Mouse (Mus musculus): ENCODE data around the gene Gm21970.
"Not testable (repeated sequence)": the region's sequence is repeated elsewhere in the genome, so short reads cannot be mapped to it uniquely, and the experiment has no call there.

Gm21970 gene

DNA sequence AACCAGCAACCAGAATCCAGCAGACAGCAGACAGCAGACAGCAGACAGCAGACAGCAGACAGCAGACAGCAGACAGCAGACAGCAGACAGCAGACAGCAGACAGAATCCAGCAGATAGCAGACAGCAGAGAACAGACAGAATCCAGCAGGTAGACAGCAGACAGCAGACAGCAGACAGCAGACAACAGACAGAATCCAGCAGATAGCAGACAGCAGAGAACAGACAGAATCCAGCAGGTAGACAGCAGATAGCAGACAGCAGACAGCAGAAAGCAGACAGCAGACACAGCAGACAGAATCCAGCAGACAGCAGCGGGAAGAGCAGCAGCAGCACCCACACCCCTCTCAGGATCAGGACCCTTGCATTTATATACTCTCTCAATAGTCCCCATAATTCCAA, 47.1 kb downstream of the Gm21970 start:
- in situ Hi-C loops (cut with MboI): not testable (repeated sequence)

DNA sequence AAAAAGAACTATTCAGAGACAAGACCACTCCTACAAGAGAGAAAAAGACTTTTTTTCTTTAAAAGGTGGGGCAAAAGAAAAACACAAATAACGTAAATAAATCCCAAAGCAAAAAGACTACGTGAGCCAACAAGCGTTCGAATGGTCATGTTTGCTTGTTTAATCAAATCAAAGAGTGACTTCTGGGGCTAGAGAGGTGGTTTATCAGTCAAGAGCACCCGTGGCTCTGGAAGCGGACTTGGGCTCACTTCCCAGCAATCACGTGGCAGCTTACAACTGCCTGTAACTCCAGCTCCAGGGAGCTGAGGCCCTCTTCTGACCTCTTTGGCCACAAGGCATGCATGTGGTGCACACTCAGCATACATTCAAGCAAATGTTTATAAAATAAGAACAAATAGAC, 49.8 kb downstream of the Gm21970 start:
- in situ Hi-C loops (cut with MboI): no loop called here

DNA sequence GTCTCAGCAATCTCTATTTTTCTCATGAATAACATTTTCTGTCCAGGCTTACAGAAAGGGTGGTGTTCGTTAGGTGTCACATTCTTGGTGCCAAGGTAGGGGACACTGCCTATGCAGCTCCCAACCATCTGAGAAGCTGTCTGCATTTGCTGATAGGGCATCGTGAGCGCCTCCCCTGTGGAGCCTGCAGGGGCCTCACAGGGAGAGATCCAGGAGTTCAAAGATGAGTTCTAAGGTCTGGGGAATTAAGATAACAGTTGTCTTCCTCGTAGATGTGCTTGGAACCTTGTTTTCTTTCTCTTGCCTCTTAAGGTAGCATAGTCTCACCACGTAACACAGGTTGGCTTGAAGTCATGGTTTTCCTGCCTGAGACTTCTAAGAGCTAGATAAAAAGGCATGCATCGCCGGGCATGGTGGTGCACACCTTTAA, 50.3 kb downstream of the Gm21970 start:
- in situ Hi-C loops (cut with MboI): no loop called here

DNA sequence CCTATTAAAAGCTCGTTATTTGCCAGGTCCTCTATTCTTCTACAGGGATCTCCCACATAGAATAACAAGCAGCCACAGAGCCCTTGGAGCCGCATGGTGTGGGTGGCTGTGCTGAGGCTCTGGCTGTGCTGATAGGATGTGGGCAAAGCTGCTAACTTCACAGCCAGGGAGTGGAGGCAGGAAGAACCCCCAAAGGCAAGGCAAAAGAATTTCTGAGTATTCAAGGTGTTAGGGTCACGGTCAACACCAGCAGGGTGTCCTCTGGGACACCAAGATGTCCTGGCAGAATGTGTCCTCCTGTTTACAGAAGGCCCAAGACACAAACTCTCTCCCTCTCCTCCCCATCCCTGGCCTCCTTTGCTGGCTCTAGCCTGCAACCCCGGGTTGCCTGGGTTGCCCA, 50.9 kb downstream of the Gm21970 start:
- in situ Hi-C loops (cut with MboI): no loop called here

- in situ Hi-C loops (cut with MboI): no loop called here
Observed at GRCm38 (mm10) chr16:91443211-91443611, 51.7 kb downstream of the Gm21970 start.

DNA sequence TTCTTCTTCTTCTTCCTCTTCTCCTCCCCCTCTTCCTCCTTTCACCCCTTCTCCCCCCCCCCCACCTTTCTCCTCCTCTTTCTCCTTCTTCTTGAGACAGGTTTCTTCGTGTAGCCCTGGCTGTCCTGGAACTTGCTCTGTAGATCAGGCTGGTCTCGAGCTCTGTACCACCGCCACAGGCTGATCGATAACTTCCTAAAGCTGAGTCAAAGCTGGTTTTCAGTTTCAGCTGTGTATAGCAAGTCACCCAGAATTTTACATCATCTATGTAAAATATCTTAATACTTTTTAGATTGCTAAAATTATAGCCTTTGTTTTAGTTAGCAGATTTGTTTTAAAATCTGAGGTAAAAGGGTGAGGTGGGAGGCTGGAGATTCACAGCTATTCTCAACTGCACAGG, 53.3 kb downstream of the Gm21970 start:
- in situ Hi-C loops (cut with MboI): no loop called here

DNA sequence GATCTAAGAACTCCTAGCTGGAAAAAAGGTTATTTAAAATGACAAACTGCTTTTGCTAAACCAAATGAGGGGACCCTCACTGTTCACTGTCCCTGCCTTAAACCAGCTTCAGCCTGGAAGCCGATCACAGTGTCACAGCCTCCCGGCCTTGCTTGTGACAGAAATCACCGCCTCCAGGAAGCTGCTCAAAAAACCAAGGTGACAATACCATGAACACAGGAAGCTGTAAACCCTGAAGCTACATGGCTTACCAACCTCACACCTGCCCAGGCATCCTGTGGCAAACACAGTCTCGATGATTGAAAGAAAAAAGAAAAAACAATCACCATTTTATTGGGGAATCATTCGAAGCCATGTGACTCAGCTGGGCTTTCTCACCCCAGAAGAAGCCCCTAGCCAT, 54.0 kb downstream of the Gm21970 start:
- in situ Hi-C loops (cut with MboI): no loop called here

DNA sequence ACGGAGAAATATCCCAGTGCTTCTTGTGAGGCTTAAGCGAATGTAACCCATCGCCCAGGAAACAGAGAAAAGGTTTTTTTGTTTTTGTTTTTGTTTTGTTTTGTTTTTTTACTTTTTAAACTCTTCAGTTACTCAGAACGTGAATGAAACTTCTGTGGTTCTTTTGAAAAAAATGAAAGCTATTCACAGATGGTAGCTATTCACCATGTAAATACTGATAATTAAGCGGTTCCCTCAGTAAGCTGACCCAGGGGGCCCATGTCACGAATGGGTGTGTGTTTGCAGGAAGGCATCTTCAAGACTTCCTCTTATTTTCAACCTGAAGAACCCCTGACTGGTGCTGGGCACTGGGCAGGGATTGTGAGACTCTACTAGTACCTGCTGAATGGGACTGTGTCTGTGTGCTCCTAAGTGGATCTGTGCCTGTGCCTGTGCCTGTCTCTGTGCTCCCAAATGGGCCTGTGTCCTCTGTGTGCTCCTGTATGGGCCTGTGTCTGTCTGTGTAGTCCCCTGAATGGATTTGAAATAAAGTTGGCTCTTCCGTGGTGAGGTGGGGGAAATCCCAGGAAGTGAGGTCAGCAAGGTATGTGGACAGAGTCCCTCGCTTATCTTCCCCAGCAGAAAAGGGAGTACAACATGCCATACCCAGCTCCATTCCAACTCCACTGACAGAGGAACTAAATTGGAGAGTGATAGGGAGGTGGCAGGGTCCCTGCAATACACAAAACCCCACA, 55.4 kb downstream of the Gm21970 start:
- in situ Hi-C loops (cut with MboI): no loop called here

GRCm38 (mm10) chr16:91447512-91447900, 56.0 kb downstream of the Gm21970 start:
- in situ Hi-C loops (cut with MboI): no loop called here

- in situ Hi-C loops (cut with MboI): no loop called here
Observed at GRCm38 (mm10) chr16:91448088-91448487, 56.6 kb downstream of the Gm21970 start.

DNA sequence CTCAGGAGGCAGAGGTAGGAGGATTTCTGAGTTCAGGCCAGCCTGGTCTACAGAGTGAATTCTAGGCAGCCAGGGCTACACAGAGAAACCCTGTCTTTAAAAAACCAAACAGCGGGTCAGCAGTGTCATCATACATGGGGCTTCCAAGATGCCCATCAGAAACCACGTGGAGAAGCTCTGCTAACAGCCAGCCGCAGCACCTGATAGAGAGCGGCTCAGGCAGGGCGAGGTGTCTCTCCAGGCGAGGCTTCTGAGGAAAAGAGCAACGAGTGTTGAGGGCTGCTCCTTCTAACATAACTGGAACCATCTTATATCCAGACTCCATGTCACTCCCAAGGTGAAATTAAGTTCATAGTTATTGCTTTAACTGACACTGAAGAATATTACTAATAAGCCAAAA, 57.4 kb downstream of the Gm21970 start:
- in situ Hi-C loops (cut with MboI): no loop called here

GRCm38 (mm10) chr16:91450137-91451064, 58.9 kb downstream of the Gm21970 start:
- in situ Hi-C loops (cut with MboI): no loop called here

- in situ Hi-C loops (cut with MboI): no loop called here
Observed at GRCm38 (mm10) chr16:91451949-91452348, 60.4 kb downstream of the Gm21970 start.

GRCm38 (mm10) chr16:91452363-91452896, 60.9 kb downstream of the Gm21970 start:
- in situ Hi-C loops (cut with MboI): no loop called here

DNA sequence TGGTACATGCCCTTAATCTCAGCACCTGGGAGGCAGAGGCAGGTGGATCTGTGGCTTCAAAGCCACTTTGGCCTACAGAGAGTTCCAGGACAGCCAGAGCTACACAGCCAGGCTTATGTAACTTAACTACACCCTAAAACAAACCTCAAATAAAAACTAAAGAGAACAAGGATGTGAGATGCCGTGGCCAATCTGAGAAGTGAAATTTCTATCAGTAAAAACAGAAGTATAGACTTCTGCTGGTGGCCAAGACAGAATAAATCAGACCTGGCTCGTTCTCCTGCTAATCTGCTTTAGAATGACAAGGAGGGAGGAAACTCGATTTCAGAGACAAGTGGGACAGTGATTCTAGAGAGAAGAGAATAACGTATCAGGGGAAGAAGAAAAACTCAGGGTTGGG, 64.3 kb downstream of the Gm21970 start:
- in situ Hi-C loops (cut with MboI): no loop called here

- in situ Hi-C loops (cut with MboI): no loop called here
Observed at GRCm38 (mm10) chr16:91458301-91458746, 66.8 kb downstream of the Gm21970 start.

GRCm38 (mm10) chr16:91458976-91459375, 67.5 kb downstream of the Gm21970 start:
- in situ Hi-C loops (cut with MboI): no loop called here

DNA sequence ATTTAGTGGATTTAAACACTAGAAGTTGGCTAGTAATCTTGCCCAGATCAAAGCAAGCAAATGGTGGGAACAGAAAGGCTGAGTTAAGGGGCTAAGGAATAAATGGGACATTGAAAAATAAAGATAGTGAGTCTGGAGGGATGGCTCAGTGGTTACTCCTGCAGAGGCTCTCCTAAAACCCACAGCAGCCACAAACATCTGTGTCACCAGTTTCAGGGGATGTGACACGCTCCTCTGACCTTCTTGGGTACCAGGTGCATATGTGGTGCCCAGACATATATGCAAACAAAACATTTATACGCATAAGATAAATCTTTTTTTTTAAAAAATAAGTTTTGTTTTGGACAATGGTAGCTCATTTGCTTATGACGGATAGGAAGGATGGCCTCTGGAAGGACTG, 67.9 kb downstream of the Gm21970 start:
- in situ Hi-C loops (cut with MboI): no loop called here

GRCm38 (mm10) chr16:91459841-91460370, 68.4 kb downstream of the Gm21970 start:
- in situ Hi-C loops (cut with MboI): no loop called here

DNA sequence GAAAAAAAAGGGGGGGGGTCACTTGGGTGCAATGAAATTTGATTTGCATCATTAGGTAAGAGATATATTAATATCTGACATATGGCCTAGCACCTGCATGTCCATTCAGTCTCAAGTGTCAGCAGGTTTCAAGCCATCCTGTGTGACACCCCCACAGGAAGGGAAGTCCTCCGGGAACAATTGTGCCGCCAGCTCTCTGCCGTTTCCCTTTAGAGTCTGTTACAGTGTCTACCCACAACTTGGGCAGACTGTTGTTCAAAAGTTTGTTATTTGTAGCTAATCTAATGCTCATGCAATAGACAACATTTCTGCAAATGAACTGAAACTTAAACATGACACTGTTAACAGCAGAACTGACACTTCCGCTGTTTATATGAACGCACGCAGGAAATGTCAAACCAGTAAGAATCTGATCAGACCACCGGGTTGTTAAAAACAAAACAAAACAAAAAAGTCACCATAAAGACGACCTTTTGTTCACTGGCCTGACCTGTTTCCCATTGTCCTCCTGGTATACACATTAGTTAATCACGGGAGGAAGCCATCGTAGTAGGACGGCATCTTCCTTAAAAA, 69.6 kb downstream of the Gm21970 start:
- in situ Hi-C loops (cut with MboI): no loop called here

DNA sequence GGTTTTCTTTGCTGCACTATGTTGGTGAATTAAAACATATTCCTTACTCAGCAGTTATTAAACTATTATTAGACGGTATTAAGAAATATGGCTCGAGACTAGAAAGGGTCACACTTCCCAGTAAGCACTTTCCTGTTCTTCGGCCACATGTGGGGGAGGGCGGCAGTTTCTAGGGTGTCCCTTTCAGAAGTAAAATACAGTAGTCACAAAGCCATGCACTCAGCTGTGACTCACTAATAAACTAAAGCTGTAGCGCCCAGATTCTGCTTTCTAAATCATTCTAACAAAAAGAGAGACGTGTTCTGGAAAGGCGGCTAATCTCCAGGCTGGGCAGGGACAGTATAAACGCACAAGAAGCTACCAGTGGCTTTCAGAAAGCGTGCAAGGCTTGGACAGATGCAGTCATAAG, 70.3 kb downstream of the Gm21970 start:
- in situ Hi-C loops (cut with MboI): no loop called here

DNA sequence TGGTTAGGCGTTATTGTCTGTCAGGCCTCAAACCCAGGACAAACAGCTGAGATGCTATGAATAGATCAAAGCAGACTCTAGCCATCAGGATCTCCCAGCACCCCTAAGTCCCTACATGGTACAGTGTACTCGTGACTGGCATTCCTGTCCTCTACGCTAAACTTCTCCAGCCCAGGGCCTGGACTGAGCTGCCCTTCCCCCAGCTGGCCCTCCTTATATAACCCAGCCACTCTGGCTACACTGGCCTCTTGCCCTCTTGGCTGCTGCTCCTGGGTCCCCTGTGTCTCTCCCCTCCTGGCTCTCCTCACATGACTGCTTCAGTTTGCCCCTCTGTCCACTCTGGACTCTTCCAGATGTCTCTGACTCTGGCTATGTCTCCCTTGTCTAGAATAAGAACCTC, 71.1 kb downstream of the Gm21970 start:
- in situ Hi-C loops (cut with MboI): no loop called here

All from mature B cell (primary cell).